Mouse (Mus musculus): ENCODE data around the gene 9930111J21Rik1. TPM values are rescaled to one million over a fixed set of nuclear protein-coding genes. Genes with fewer than 3 reads are reported as not detected.

The 9930111J21Rik1 gene
- polyA plus RNA-seq (2014; fragmentation: Illumina TruSeq; extraction: RNeasy Lipid Tissue Mini Kit (QIAGEN cat#74804); ENCODE audit: insufficient read depth, low read depth, low replicate concordance): 1.6 TPM

GRCm38 (mm10) chr11:48979251-48979650 lies at the start of gene 9930111J21Rik1:
TSS of gene 9930111J21Rik1 (minus strand) at chr11:48979398.

GRCm38 (mm10) chr11:48994018-48994417 lies 14.8 kb upstream of the 9930111J21Rik1 start, which contains the start of gene Tgtp1:
TSS of gene Tgtp1 (minus strand) at chr11:48994172.

GRCm38 (mm10) chr11:48991740-48992520 lies 12.7 kb upstream of the 9930111J21Rik1 start, which contains the start of gene Gm12185:
TSS of gene Gm12185 (minus strand) at chr11:48992226.

GRCm38 (mm10) chr11:48978240-48978939 lies 808 bp downstream of the 9930111J21Rik1 start, which contains the start of gene Olfr56:
TSS of gene Olfr56 (plus strand) at chr11:48978889.

GRCm38 (mm10) chr11:48946090-48946489 lies 33.1 kb downstream of the 9930111J21Rik1 start, which contains the start of gene Psme2b:
TSS of gene Psme2b (minus strand) at chr11:48946190.

GRCm38 (mm10) chr11:48902021-48902420 lies 77.2 kb downstream of the 9930111J21Rik1 start, which contains the start of gene Gm5431:
TSS of gene Gm5431 (minus strand) at chr11:48902214.

Other genes with a start within 250 kb of the 9930111J21Rik1 start
- 1,079 TPM for gene Rack1, start 179.1 kb downstream of the 9930111J21Rik1 start, polyA plus RNA-seq (2014; fragmentation: Illumina TruSeq; extraction: RNeasy Lipid Tissue Mini Kit (QIAGEN cat#74804); ENCODE audit: insufficient read depth, low read depth, low replicate concordance)
- 15.0 TPM for gene Trim41, start 162.0 kb downstream of the 9930111J21Rik1 start, polyA plus RNA-seq (2014; fragmentation: Illumina TruSeq; extraction: RNeasy Lipid Tissue Mini Kit (QIAGEN cat#74804); ENCODE audit: insufficient read depth, low read depth, low replicate concordance)
- 2.8 TPM for gene Trim7, start 153.3 kb downstream of the 9930111J21Rik1 start, polyA plus RNA-seq (2014; fragmentation: Illumina TruSeq; extraction: RNeasy Lipid Tissue Mini Kit (QIAGEN cat#74804); ENCODE audit: insufficient read depth, low read depth, low replicate concordance)
- 8.9 TPM for gene Gm12184, start 152.7 kb downstream of the 9930111J21Rik1 start, polyA plus RNA-seq (2014; fragmentation: Illumina TruSeq; extraction: RNeasy Lipid Tissue Mini Kit (QIAGEN cat#74804); ENCODE audit: insufficient read depth, low read depth, low replicate concordance)
- 22.6 TPM for gene Irgm1, start 107.7 kb downstream of the 9930111J21Rik1 start, polyA plus RNA-seq (2014; fragmentation: Illumina TruSeq; extraction: RNeasy Lipid Tissue Mini Kit (QIAGEN cat#74804); ENCODE audit: insufficient read depth, low read depth, low replicate concordance)
- gene Gm5431, start 77.2 kb downstream of the 9930111J21Rik1 start, polyA plus RNA-seq (2014; fragmentation: Illumina TruSeq; extraction: RNeasy Lipid Tissue Mini Kit (QIAGEN cat#74804); ENCODE audit: insufficient read depth, low read depth, low replicate concordance): 0.97 TPM
- gene Psme2b, start 33.2 kb downstream of the 9930111J21Rik1 start, polyA plus RNA-seq (2014; fragmentation: Illumina TruSeq; extraction: RNeasy Lipid Tissue Mini Kit (QIAGEN cat#74804); ENCODE audit: insufficient read depth, low read depth, low replicate concordance): 2.9 TPM
- gene Olfr56, start 509 bp downstream of the 9930111J21Rik1 start, polyA plus RNA-seq (2014; fragmentation: Illumina TruSeq; extraction: RNeasy Lipid Tissue Mini Kit (QIAGEN cat#74804); ENCODE audit: insufficient read depth, low read depth, low replicate concordance): 0.87 TPM
- 0.61 TPM for gene Gm12185, start 12.8 kb upstream of the 9930111J21Rik1 start, polyA plus RNA-seq (2014; fragmentation: Illumina TruSeq; extraction: RNeasy Lipid Tissue Mini Kit (QIAGEN cat#74804); ENCODE audit: insufficient read depth, low read depth, low replicate concordance)
- 6.5 TPM for gene Tgtp1, start 14.8 kb upstream of the 9930111J21Rik1 start, polyA plus RNA-seq (2014; fragmentation: Illumina TruSeq; extraction: RNeasy Lipid Tissue Mini Kit (QIAGEN cat#74804); ENCODE audit: insufficient read depth, low read depth, low replicate concordance)
- 3.5 TPM for gene 9930111J21Rik2, start 71.8 kb upstream of the 9930111J21Rik1 start, polyA plus RNA-seq (2014; fragmentation: Illumina TruSeq; extraction: RNeasy Lipid Tissue Mini Kit (QIAGEN cat#74804); ENCODE audit: insufficient read depth, low read depth, low replicate concordance)
- gene Tgtp2, start 84.8 kb upstream of the 9930111J21Rik1 start, polyA plus RNA-seq (2014; fragmentation: Illumina TruSeq; extraction: RNeasy Lipid Tissue Mini Kit (QIAGEN cat#74804); ENCODE audit: insufficient read depth, low read depth, low replicate concordance): 23.2 TPM
- gene Ifi47, start 97.2 kb upstream of the 9930111J21Rik1 start, polyA plus RNA-seq (2014; fragmentation: Illumina TruSeq; extraction: RNeasy Lipid Tissue Mini Kit (QIAGEN cat#74804); ENCODE audit: insufficient read depth, low read depth, low replicate concordance): 39.1 TPM
- not detected for gene Olfr1396, start 135.5 kb upstream of the 9930111J21Rik1 start, polyA plus RNA-seq (2014; fragmentation: Illumina TruSeq; extraction: RNeasy Lipid Tissue Mini Kit (QIAGEN cat#74804); ENCODE audit: insufficient read depth, low read depth, low replicate concordance)
- gene Olfr1395, start 162.9 kb upstream of the 9930111J21Rik1 start, polyA plus RNA-seq (2014; fragmentation: Illumina TruSeq; extraction: RNeasy Lipid Tissue Mini Kit (QIAGEN cat#74804); ENCODE audit: insufficient read depth, low read depth, low replicate concordance): not detected
- gene Olfr1394, start 175.0 kb upstream of the 9930111J21Rik1 start, polyA plus RNA-seq (2014; fragmentation: Illumina TruSeq; extraction: RNeasy Lipid Tissue Mini Kit (QIAGEN cat#74804); ENCODE audit: insufficient read depth, low read depth, low replicate concordance): not detected
- 0.89 TPM for gene Btnl9, start 207.8 kb upstream of the 9930111J21Rik1 start, polyA plus RNA-seq (2014; fragmentation: Illumina TruSeq; extraction: RNeasy Lipid Tissue Mini Kit (QIAGEN cat#74804); ENCODE audit: insufficient read depth, low read depth, low replicate concordance)
- gene Zfp62, start 223.9 kb upstream of the 9930111J21Rik1 start, polyA plus RNA-seq (2014; fragmentation: Illumina TruSeq; extraction: RNeasy Lipid Tissue Mini Kit (QIAGEN cat#74804); ENCODE audit: insufficient read depth, low read depth, low replicate concordance): 10.9 TPM

Data from lung, adult 10 weeks (tissue).